Mouse (Mus musculus): ENCODE measurements at regions not wholly inside any gene's neighbourhood (a gene's known extent, or its start where the extent isn't known, plus 50 kb on each side); places are given as distances from the start of the nearest gene placed in this dataset.

DNA sequence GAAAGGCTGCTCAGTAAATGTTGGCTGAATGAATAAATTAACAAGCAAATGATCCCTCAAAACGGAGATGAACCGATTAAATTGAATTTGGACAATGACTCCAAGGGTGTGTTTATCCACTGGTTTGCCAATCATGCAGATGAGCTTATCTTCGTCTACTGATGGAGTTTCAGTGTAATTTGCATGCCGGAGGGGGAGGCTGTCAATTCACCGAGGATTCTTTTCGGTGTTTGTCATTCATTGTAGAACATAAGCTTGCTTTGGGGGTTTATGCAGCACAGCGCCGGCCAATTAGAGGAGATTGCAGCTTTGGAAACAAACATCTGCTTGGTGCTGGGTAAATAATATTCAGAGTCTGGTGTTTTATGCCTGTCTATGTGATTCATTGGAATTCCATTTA is 132.7 kb downstream of the Otoa start:
- no peak for TF ChIP-seq CTCF (IDR thresholded peaks at IDR 0.05; ENCODE audit: borderline replicate concordance, insufficient read depth, low read depth, low read length)
- TF ChIP-seq POLR2A (IDR thresholded peaks at IDR 0.05; ENCODE audit: borderline replicate concordance, insufficient read depth, low read length) = no peak
- WGBS = 54% methylated on average over 8 of the region's 8 CpGs
- Histone ChIP-seq H3K27ac (ENCODE audit: insufficient read depth, low read length) (no peak overlapping the region), H3K4me1 (ENCODE audit: control insufficient read depth, insufficient read depth, low read length) (no peaks in the 10 kb centered on the region), H3K27me3 (ENCODE audit: control insufficient read depth, insufficient read depth, low read length) (no peaks in the 10 kb centered on the region; the same call in 1 of the 2 replicates), H3K4me3 (replicated peaks; ENCODE audit: insufficient read depth, low read depth, low read length) (no peak overlapping the region)
- DNase-seq = no peak

DNA sequence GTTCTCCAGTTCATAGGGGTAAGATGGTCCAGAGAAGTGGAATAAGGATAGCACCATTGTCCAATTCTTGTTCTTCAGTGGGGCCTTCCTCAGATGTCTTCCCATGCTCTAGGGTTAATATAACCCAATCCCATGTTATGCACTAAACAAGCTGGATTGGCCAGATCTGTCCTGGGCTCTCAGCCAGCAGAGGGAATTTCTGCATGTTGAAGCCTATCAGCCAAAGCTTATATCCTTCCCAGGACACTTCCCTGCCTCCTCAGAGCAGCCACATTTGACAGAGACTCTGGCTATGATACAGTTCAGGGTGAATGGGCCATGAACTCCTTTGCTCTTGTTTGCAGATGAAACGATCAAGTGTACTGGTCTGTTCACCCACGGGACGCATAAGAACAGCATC is 133.6 kb downstream of the Otoa start:
- 57% methylated on average over 3 of the region's 3 CpGs for WGBS
- H3K4me1 ChIP-seq (ENCODE audit: control insufficient read depth, insufficient read depth, low read length) = no peaks in the 10 kb centered on the region
- no peak for DNase-seq
- H3K4me3 ChIP-seq (replicated peaks; ENCODE audit: insufficient read depth, low read depth, low read length) = no peak overlapping the region
- H3K27ac ChIP-seq (ENCODE audit: insufficient read depth, low read length) = no peak overlapping the region
- H3K27me3 ChIP-seq (ENCODE audit: control insufficient read depth, insufficient read depth, low read length) = no peaks in the 10 kb centered on the region; the same call in 1 of the 2 replicates
- no peak for TF ChIP-seq POLR2A (IDR thresholded peaks at IDR 0.05; ENCODE audit: borderline replicate concordance, insufficient read depth, low read length)
- TF ChIP-seq CTCF (IDR thresholded peaks at IDR 0.05; ENCODE audit: borderline replicate concordance, insufficient read depth, low read depth, low read length) = no peak

- TF ChIP-seq POLR2A (IDR thresholded peaks at IDR 0.05; ENCODE audit: borderline replicate concordance, insufficient read depth, low read length) (no peak), CTCF (IDR thresholded peaks at IDR 0.05; ENCODE audit: borderline replicate concordance, insufficient read depth, low read depth, low read length) (no peak)
- no peak for DNase-seq
- H3K4me3 ChIP-seq (replicated peaks; ENCODE audit: insufficient read depth, low read depth, low read length) = no peak overlapping the region
- 79% methylated on average over 1 of the region's 1 CpGs for WGBS
- H3K27ac ChIP-seq (ENCODE audit: insufficient read depth, low read length) = no peak overlapping the region
- H3K27me3 ChIP-seq (ENCODE audit: control insufficient read depth, insufficient read depth, low read length) = no peaks in the 10 kb centered on the region; the same call in 1 of the 2 replicates
- no peaks in the 10 kb centered on the region for H3K4me1 ChIP-seq (ENCODE audit: control insufficient read depth, insufficient read depth, low read length)
Measured at GRCm38 (mm10) chr7:121215735-121216134, 134.3 kb downstream of the Otoa start.

- Histone ChIP-seq H3K27ac (ENCODE audit: insufficient read depth, low read length) (no peak overlapping the region), H3K27me3 (ENCODE audit: control insufficient read depth, insufficient read depth, low read length) (no peaks in the 10 kb centered on the region; the same call in 1 of the 2 replicates), H3K4me3 (replicated peaks; ENCODE audit: insufficient read depth, low read depth, low read length) (no peak overlapping the region), H3K4me1 (ENCODE audit: control insufficient read depth, insufficient read depth, low read length) (no peaks in the 10 kb centered on the region)
- no peak for DNase-seq
- WGBS = 45% methylated on average over 10 of the region's 10 CpGs
- TF ChIP-seq POLR2A (IDR thresholded peaks at IDR 0.05; ENCODE audit: borderline replicate concordance, insufficient read depth, low read length) (no peak), CTCF (IDR thresholded peaks at IDR 0.05; ENCODE audit: borderline replicate concordance, insufficient read depth, low read depth, low read length) (no peak)
Measured at GRCm38 (mm10) chr7:121218031-121218430, 136.6 kb downstream of the Otoa start.

- Histone ChIP-seq H3K4me3 (replicated peaks; ENCODE audit: insufficient read depth, low read depth, low read length) (no peak overlapping the region), H3K4me1 (ENCODE audit: control insufficient read depth, insufficient read depth, low read length) (no peaks in the 10 kb centered on the region), H3K27ac (ENCODE audit: insufficient read depth, low read length) (no peak overlapping the region), H3K27me3 (ENCODE audit: control insufficient read depth, insufficient read depth, low read length) (no peaks in the 10 kb centered on the region; the same call in 1 of the 2 replicates)
- no peak for TF ChIP-seq CTCF (IDR thresholded peaks at IDR 0.05; ENCODE audit: borderline replicate concordance, insufficient read depth, low read depth, low read length)
- no peak for TF ChIP-seq POLR2A (IDR thresholded peaks at IDR 0.05; ENCODE audit: borderline replicate concordance, insufficient read depth, low read length)
- no peak for DNase-seq
- WGBS = 89% methylated on average over 7 of the region's 7 CpGs
Measured at GRCm38 (mm10) chr7:121221158-121221557, 139.7 kb downstream of the Otoa start.

DNA sequence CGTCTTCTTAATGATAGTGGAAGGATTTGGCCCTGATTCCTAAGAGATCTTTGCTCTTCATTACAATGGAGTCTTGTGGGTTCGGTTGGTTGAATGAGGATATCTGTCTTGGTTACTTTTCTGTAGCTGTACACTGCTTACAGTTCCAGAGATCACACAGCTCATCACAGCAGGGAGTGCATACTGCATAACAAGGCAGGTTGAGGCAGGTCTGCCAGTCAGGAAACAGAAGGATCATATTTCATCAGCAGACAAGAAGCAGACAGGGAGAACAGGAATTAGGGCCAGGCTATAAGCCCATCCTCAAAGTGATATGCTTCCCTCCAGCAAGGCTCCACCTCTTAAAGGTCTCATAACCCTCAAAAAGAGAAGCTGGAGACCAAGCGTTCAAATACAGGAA is 150.4 kb downstream of the Otoa start:
- TF ChIP-seq POLR2A (IDR thresholded peaks at IDR 0.05; ENCODE audit: borderline replicate concordance, insufficient read depth, low read length) (no peak), CTCF (IDR thresholded peaks at IDR 0.05; ENCODE audit: borderline replicate concordance, insufficient read depth, low read depth, low read length) (no peak)
- no peaks in the 10 kb centered on the region for H3K27me3 ChIP-seq (ENCODE audit: control insufficient read depth, insufficient read depth, low read length)
- WGBS = 80% methylated on average over 3 of the region's 3 CpGs
- DNase-seq = no peak
- H3K27ac ChIP-seq (ENCODE audit: insufficient read depth, low read length) = no peak overlapping the region
- H3K4me3 ChIP-seq (replicated peaks; ENCODE audit: insufficient read depth, low read depth, low read length) = no peak overlapping the region
- H3K4me1 ChIP-seq (ENCODE audit: control insufficient read depth, insufficient read depth, low read length) = no peaks in the 10 kb centered on the region

DNA sequence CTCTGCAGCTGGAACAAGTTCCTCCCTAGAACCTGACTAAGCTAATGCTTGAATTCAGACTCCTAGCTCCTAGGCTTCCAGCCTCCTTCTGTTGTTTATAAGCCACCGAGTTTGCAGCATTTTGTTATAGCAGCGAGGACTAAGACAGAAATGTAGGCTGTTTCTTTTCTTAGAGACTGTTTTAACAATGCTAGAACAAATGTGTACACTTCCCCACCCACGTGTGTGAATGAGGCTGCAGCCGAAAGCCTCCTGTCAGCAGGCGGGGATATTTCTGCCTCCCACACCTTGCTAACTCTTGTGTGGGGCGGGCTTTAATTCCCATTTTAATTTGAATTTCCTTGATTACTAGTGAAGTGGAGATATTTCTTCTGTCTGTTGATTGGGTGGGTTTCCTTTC is 153.4 kb downstream of the Otoa start:
- WGBS = 86% methylated on average over 6 of the region's 6 CpGs
- no peaks in the 10 kb centered on the region for H3K4me1 ChIP-seq (ENCODE audit: control insufficient read depth, insufficient read depth, low read length)
- H3K4me3 ChIP-seq (replicated peaks; ENCODE audit: insufficient read depth, low read depth, low read length) = no peak overlapping the region
- no peaks in the 10 kb centered on the region for H3K27me3 ChIP-seq (ENCODE audit: control insufficient read depth, insufficient read depth, low read length)
- DNase-seq = no peak
- TF ChIP-seq CTCF (IDR thresholded peaks at IDR 0.05; ENCODE audit: borderline replicate concordance, insufficient read depth, low read depth, low read length) (no peak), POLR2A (IDR thresholded peaks at IDR 0.05; ENCODE audit: borderline replicate concordance, insufficient read depth, low read length) (no peak)
- H3K27ac ChIP-seq (ENCODE audit: insufficient read depth, low read length) = no peak overlapping the region

DNA sequence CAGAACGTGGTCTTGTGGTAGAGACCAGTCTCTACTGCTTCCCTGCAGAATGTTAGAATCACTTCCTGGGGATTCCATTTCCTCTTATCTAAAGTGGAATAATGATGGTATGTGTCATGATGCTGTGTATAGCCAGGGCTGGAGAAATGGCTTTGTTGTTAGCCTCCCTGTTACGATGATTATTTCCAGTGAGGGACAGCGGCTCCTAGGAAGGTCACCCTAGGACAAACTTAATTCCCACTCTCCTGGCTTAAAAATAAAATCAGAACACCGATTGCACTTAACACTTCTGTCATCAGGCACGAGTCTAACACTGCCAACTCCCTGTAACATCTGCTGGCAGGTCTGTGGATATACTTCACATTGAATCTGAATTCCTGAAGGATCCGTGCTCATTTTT is 151.9 kb upstream of the Hs3st2 start:
- no peak for TF ChIP-seq CTCF (IDR thresholded peaks at IDR 0.05; ENCODE audit: borderline replicate concordance, insufficient read depth, low read depth, low read length)
- no peak for TF ChIP-seq POLR2A (IDR thresholded peaks at IDR 0.05; ENCODE audit: borderline replicate concordance, insufficient read depth, low read length)
- H3K4me1 ChIP-seq (ENCODE audit: control insufficient read depth, insufficient read depth, low read length) = no peaks in the 10 kb centered on the region
- no peak for DNase-seq
- WGBS = 74% methylated on average over 6 of the region's 6 CpGs
- no peak overlapping the region for H3K4me3 ChIP-seq (replicated peaks; ENCODE audit: insufficient read depth, low read depth, low read length)
- no peak overlapping the region for H3K27ac ChIP-seq (ENCODE audit: insufficient read depth, low read length)
- no peaks in the 10 kb centered on the region for H3K27me3 ChIP-seq (ENCODE audit: control insufficient read depth, insufficient read depth, low read length)
